Mouse (Mus musculus) forelimb bud, embryonic 11.5 days (tissue): ENCODE measurements at regions not wholly inside any gene's neighbourhood (a gene's known extent, or its start where the extent isn't known, plus 50 kb on each side); places are given as distances from the start of the nearest gene placed in this dataset.

ENCODE experiments used
- DNase-seq: peaks from one replicate; pipeline ENCODE4 v3.0.0-alpha.2; 2012; ENCODE audit warnings: low read depth, low spot score

DNA sequence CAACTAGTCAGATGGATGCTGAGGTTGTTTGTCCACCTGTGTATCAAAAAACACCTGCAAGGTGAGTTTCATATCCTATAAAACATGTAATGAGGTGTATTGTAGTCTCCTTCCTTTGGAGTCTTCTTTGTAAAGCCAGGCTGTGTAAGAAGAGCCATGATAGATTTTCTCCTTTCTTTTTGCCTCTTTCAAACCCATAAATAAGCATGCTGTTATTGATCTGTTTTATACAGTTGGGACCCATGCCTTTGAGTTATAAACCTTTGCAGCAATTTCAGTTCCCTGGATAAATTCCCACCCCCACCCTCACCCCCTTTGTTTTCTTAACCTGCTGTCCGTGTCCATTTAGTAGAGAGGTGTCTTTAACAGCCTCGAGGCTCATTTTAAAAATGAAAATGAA is 131.0 kb upstream of the Rgs17 start:
- no peak for DNase-seq

DNA sequence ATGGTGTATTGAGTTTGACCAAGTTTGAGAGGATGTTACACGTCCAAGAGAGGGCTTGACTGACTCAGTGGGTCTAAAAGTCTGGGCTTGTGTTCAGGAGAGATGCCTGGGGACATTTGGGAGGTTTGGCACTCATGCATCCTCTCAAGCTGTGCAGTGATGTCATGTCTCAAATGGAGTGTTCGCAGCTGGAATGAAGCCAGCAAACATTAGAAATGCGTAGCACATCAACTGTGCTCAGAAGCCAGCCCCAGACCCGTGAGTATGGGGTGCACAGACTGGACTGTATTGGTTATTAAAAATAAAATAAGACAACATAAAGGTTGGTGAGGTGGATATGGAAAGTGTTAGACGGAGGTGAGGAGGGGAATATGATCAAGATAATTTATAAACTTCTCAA is 121.2 kb upstream of the Rgs17 start:
- DNase-seq: no peak

DNA sequence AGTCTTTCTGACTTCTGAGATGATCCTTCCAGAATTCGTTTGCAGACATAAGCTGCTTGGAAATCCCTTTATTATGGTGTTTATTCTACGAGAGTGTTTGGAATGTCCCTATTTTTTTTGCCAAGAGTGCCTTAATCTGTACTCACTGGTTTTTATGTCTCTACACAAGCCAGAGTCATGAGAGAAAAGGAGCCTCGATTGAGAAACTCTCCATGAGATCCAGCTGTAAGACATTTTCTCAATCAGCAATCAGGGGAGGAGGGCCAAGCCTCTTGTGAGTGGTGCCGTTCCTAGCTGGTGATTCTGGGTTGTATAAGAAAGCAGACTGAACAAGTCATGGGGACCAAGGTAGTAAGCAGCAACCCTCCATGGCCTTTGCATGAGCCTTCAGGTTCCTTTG is 117.6 kb upstream of the Rgs17 start:
- DNase-seq: no peak

DNA sequence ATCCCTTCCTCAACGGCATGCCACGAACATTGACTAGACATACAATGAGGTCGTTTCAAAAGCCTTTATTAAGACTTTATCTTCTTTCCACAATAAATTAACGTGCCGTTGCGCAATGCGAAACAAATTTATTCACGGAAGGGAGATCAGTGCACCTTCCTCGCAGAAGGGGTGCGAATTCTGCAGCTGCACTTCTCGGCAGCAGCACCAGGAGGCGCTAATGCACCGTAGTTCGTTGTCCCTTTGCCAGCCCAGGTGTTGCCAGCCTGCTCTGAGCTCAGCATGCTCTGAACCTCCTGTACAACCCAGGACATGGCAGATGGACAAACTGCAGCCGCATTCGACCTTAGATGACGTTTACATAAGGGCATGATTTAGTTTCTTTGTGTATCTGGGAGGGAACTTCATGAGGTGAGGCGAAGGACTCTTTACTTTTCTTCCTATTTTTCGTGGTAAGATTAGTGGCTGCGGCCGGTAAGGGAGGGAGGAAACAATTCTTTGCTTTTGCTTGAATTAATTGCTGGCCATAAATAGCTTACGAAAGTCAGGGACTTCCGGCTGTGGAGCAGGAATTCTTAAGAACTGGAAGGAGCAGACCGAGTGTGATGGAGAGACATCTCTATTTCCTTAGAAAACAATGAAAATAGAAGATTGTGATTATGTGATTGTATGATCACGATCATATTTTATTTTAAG is 113.7 kb upstream of the Rgs17 start:
- peak; percentile 78 for DNase-seq

DNA sequence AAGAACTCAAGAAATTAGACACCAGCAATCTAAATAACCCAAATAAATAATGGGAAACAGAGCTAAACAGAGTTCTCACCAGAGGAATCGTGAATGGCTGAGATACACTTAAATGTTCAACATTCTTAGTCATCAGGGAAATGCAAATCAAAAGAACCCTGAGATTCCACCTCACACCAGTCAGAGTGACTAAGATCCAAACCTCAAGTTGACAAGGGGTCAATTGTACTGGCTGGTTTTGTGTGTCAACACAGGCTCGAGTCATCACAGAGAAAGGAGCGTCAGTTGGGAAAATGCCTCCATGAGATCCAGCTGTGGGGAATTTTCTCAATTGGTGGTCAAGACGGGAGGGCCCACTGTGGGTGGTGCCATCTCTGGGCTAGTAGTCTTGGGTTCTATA is 110.3 kb upstream of the Rgs17 start:
- no peak for DNase-seq

DNA sequence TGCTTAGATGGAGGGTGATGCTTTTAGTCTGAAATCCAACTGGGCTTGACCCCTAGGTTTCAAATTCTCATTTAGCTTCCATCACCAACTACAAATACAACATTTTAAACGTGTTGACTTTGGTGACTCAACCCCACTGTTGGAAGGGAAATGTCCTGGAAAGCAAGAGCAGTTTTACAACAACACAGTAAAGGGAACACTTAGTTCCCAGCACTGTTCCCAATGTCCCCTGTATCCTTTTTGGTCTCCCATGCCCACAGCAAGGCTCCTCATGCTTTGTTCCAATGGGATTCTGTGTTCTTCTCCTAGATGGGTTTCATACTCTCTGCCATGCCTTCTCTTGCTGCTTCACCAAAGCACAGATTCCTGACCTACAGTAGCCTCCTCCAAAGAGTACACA is 105.4 kb upstream of the Rgs17 start:
- DNase-seq: no peak

DNA sequence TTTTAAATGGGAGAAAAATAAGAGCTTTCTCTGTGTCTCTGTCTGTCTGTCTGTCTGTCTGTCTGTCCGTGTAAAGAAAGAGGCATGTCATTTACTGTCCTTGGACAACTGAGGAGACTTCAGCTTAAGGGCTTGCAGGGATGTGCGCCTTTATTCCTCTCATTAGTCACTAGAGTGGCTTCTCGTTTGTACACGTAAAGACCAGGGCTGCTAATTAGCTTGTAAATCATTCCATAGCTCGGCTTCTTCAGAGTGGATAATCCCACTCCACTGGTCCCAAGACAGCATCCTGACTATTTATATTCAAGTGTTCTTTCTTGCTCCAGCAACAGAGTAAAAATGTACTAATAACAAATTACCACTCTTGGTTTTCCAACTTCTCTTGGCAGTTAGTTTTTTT is 104.1 kb upstream of the Rgs17 start:
- no peak for DNase-seq

DNA sequence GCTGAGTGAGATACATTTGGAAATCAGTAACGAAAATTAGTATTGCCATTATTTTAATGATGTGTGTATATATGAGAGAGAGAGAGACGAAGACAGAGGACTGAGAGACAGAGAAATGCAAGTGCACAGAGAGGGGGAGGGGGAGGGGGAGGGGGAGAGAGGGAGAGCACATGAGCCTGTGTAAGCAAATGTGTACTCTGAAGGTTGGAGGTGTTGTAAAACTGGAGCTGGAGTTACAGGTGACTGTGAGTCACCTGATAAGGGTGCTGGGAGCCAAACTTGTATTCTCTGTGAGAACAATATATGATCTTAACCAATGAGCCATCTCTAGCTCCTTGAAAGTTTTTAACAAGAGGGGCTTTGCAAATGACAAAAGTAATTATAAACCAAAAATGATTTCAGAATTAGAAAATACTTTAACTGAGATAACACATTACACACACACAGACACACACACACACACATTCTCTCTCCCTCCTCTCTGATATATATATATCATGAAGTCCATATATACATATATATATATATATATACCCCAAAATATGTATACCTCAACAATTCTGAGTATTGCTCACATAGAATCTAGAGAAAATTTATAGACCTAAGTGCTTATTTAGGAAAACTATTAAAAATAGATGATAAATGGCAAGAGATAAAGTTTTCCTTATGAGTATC is 100.5 kb upstream of the Rgs17 start:
- DNase-seq: no peak

DNA sequence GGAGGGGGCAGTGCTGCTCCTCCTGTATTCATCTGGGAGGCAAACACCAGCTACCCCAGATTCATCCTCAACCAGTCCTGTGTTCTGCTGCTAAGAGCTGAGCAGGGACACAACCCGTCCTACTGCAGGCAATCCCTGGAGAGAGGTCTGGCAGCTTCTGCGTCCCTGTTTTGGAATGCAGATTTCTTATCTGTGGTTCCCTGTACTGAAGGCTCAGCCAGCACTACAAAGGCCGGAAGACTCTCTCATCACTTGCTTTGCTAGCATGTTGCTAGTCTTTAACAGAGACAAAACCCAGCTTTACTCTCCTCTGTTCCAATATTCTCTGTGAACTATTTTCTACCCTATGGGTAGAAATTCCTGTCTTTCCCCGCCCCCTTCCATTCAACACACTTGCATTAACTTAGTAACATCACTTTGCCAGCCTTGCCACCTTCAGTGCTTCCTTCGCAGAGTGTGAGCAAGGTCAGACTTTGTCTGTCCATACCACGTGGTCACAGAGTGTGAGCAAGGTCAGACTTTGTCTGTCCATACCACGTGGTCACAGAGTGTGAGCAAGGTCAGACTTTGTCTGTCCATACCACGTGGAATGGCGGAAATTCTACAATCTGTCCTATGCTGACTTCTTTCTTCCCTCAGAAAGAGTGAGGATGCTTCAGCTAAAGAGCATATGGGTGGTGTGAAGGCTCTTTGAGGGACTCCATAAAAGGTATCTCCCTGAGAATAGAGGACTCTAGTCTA is 98.9 kb upstream of the Rgs17 start:
- no peak for DNase-seq

DNA sequence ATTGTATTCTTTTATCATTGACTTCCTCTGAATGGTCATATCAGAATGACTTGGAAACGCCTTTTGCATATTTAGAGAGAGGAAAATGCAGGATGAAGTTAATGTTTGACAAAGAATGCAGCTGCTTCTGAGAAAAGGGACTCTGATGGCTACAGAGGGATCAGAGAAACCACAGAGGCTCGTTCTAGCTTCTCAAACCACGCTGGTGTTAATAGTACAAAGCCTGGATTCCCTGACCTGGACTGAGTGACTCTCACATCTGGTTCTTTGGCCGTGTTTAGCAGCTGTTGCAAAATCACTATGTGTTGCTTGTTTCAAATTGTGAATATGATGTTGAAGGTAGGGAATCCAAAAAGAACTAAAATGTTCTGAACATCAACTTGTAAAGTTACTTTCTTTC is 91.5 kb upstream of the Rgs17 start:
- DNase-seq: no peak

DNA sequence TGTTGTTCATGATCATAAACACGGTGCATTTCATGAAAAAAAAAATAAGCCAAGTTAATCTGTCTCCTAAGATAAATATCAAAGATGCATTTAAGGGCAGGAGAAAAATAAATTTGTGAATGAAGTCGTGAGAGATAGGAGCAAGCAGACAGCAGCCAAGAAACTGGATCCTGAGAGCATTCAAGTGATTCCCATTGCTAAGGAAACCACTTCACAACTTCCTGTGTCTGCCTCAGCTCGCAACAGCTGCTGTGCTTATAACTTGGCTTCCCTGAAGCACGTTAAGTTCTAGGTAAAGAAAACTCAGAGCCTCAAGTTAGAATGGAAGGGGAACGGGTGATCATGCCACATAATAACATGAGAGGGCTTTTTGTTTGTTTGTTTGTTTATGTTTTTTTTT is 89.3 kb upstream of the Rgs17 start:
- no peak for DNase-seq

DNA sequence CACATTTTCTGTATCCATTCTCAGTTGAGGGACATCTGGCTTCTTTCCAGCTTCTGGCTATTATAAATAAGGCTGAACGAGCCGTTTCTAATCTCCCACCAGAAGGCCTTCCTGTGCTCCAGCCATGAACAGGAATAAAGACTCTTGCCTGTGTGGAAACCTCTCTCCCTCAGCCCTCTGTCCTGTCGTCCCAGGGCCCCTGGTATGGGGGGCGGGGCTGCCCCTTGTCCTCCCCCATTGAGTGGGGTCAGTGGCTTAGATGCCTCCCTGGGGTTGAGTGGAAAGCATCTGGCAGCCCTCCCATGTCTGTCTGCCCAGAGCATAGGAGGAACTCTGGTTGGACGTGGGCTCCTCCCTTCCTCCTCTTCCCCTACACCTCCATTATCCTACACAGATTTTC is 88.8 kb upstream of the Rgs17 start:
- no peak for DNase-seq

DNA sequence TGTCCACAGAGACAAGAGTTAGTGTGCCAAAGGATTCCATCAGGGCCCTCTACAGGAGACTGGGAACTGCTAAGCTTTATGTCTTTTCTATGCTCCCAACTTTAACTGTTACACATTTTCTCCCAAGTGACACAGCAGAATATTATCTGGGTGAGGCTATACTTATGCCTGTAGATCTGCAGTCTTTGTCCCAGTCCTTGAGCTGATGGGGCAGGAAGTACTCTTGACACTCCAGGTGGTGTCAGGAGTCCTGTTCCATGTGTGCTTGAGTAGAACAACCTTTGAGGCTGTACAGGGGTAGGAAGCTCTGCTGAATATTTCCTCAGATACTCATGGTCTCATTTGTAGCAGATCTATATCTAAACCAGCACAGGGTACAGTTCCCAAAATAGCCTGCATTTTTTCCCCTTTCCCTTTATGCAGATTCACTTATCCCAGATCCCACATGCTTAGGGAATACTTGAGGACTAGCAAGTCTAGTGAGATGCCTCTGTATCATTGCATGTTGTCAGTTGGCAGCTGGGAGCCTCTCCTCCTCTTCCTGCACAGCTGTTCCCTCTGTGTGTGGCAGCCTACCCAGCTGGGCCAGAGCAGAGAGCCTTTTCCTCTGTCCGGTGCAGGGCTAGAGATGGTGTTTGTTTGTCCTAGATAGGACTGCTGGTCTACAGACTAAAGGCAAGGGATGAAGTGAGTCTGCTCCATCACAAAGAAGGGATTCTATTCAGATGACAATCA is 85.2 kb upstream of the Rgs17 start:
- no peak for DNase-seq

DNA sequence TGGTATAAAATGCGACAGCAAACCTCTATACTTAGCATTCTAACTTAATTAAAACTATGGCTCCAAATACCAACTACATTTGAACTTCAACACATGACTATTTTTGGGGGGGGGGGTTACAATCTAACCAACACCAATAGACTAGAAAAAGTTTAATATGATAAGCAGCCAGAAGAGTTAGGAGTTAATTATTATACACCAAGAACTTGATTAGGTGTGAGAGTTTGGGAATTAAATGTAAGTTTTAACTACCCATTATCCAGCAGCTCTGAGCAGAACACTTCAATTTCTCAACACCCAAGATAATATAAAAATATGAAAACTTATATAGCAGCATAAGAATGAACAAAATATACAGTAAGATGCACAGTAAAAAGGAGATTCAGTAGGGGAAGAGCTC is 59.2 kb upstream of the Rgs17 start:
- no peak for DNase-seq

DNA sequence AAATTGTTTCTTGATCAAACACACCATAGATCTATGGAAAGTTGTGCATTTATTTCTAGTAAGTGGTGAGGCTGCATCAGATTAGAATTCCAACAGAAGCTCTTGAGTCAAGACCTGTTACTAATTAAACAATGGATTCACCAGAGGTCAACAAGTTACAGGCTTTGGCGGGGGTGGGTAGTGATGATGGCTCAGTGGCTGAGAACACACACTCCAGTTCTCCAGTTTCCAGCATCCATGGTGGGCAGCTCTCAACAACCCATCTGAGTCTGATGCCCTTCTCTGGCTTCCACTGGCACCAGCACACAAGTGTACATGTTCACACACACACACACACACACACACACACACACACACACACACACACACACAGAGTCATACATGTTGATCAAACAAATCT is 56.3 kb upstream of the Rgs17 start:
- DNase-seq: no peak
